Mouse (Mus musculus): ENCODE data around the gene Hcn2.
"Not testable (repeated sequence)": the region's sequence is repeated elsewhere in the genome, so short reads cannot be mapped to it uniquely, and the experiment has no call there.

Hcn2 gene

GRCm38 (mm10) chr10:79745411-79745810, 29.0 kb downstream of the Hcn2 start:
- no peak for DNase-seq (ENCODE audit: low read depth)

- peak; percentile 98 for DNase-seq (ENCODE audit: low read depth)
These were observed 29.7 kb downstream of the Hcn2 start, which contains the start of gene Polrmt for GRCm38 (mm10) chr10:79745898-79746773. TSS of gene Polrmt (minus strand) at chr10:79746581.

GRCm38 (mm10) chr10:79746774-79747151, 30.3 kb downstream of the Hcn2 start:
- no peak for DNase-seq (ENCODE audit: low read depth)

GRCm38 (mm10) chr10:79748496-79748895, 32.1 kb downstream of the Hcn2 start:
- DNase-seq (ENCODE audit: low read depth) = no peak

- peak; percentile 66 for DNase-seq (ENCODE audit: low read depth)
These were observed 38.6 kb downstream of the Hcn2 start, which contains the start of gene Fgf22 for GRCm38 (mm10) chr10:79754856-79755516. TSS of gene Fgf22 (plus strand) at chr10:79755076.

- DNase-seq (ENCODE audit: low read depth) = no peak
These were observed 39.4 kb downstream of the Hcn2 start for GRCm38 (mm10) chr10:79755854-79756253.

- no peak for DNase-seq (ENCODE audit: low read depth)
These were observed 40.2 kb downstream of the Hcn2 start for GRCm38 (mm10) chr10:79756660-79757059.

- DNase-seq (ENCODE audit: low read depth) = not testable (repeated sequence)
These were observed 43.2 kb downstream of the Hcn2 start for GRCm38 (mm10) chr10:79759675-79760074.

GRCm38 (mm10) chr10:79760603-79761143, 44.2 kb downstream of the Hcn2 start:
- DNase-seq (ENCODE audit: low read depth) = no peak

GRCm38 (mm10) chr10:79762875-79763274, 46.4 kb downstream of the Hcn2 start:
- no peak for DNase-seq (ENCODE audit: low read depth)

- DNase-seq (ENCODE audit: low read depth) = no peak
These were observed 47.8 kb downstream of the Hcn2 start for GRCm38 (mm10) chr10:79764234-79764633.

GRCm38 (mm10) chr10:79765228-79765745, 48.9 kb downstream of the Hcn2 start:
- no peak for DNase-seq (ENCODE audit: low read depth)

GRCm38 (mm10) chr10:79766001-79766507, 49.6 kb downstream of the Hcn2 start:
- peak; percentile 41 for DNase-seq (ENCODE audit: low read depth)

GRCm38 (mm10) chr10:79766508-79767325, 50.3 kb downstream of the Hcn2 start, which contains the start of gene Rnf126:
TSS of gene Rnf126 (minus strand) at chr10:79766952.
- DNase-seq (ENCODE audit: low read depth) = peak; percentile 100

GRCm38 (mm10) chr10:79767372-79768244, 51.2 kb downstream of the Hcn2 start:
- DNase-seq (ENCODE audit: low read depth) = peak; percentile 87

GRCm38 (mm10) chr10:79768400-79768799, 52.0 kb downstream of the Hcn2 start:
- peak; percentile 74 for DNase-seq (ENCODE audit: low read depth)

- no peak for DNase-seq (ENCODE audit: low read depth)
These were observed 52.9 kb downstream of the Hcn2 start for GRCm38 (mm10) chr10:79769329-79769728.

- DNase-seq (ENCODE audit: low read depth) = no peak
These were observed 55.9 kb downstream of the Hcn2 start for GRCm38 (mm10) chr10:79772320-79772719.

GRCm38 (mm10) chr10:79773208-79773607, 56.8 kb downstream of the Hcn2 start:
- DNase-seq (ENCODE audit: low read depth) = no peak

Measured in induced T-regulatory cell, adult 2 months (primary cell).